Mouse (Mus musculus) cortical plate, adult 2 months (tissue): Measurements from ENCODE around the gene F10. TPM values are rescaled to one million over a fixed set of nuclear protein-coding genes. Genes with fewer than 3 reads are reported as not detected.

ENCODE experiments used
- H3K27ac ChIP-seq: fragments of 200-500 bp; 2 replicates; pipeline ENCODE4 v1.5.1; 2012; ENCODE audit warnings: low read length, control low read depth, inconsistent platforms; ENCODE audit not compliant: insufficient read depth
- H3K4me1 ChIP-seq: fragments of 200-500 bp; 2 replicates; pipeline ENCODE4 v1.6.1; 2011; ENCODE audit warnings: low read length; ENCODE audit not compliant: control insufficient read depth, insufficient read depth
- H3K4me3 ChIP-seq: fragments of 200-500 bp; 2 replicates; pipeline ENCODE4 v1.5.1; 2011; ENCODE audit warnings: mild to moderate bottlenecking, low read length, control low read depth; ENCODE audit not compliant: insufficient read depth
- CTCF ChIP-seq: fragments of 200-500 bp; IDR thresholded peaks from 2 replicates; pipeline ENCODE4 v1.5.1; 2011; ENCODE audit warnings: mild to moderate bottlenecking, control low read depth, low read length; ENCODE audit not compliant: insufficient read depth; ENCODE audit errors: extremely low read depth
- POLR2A ChIP-seq: fragments of 200-500 bp; IDR thresholded peaks from 2 replicates; pipeline ENCODE4 v1.6.1; 2011; ENCODE audit warnings: mild to moderate bottlenecking, low read length, control low read depth; ENCODE audit not compliant: insufficient read depth; ENCODE audit errors: extremely low read depth
- polyA plus RNA-seq: library from polyadenylated mRNA; depleted of rRNA; stranded (reverse); fragments of >200 nt; gene quantifications from 2 replicates; pipeline ENCODE4 v1.2.3, GENCODE M21; 2012; rRNA removed

Gene F10
- 0.06 TPM in 1 of 2 replicates, not detected in the other for polyA plus RNA-seq

- Histone ChIP-seq H3K4me1 (peaks cover 4% of the 10 kb centered on the region), H3K4me3 (no peak within 1 kb of the TSS), H3K27ac (no peak within 1 kb of the TSS)
Measured at GRCm38 (mm10) chr8:13037015-13037414, at the start of gene F10. Gene F10, plus strand, starts transcription at chr8:13037308.

GRCm38 (mm10) chr8:12987571-12987970 lies 49.5 kb upstream of the F10 start:
- H3K4me1 ChIP-seq = peaks cover 20% of the 10 kb centered on the region
- no peak for TF ChIP-seq CTCF
- TF ChIP-seq POLR2A = no peak; the same call in 1 of the 2 replicates
- H3K27ac ChIP-seq = peak overlapping the region; percentile 94
- H3K4me3 ChIP-seq = peak overlapping the region; percentile 49

More at GRCm38 (mm10) chr8:13037015-13037414, at the start of gene F10:
- no peak for TF ChIP-seq POLR2A
- TF ChIP-seq CTCF = no peak

GRCm38 (mm10) chr8:12988722-12989430 lies 48.2 kb upstream of the F10 start:
- TF ChIP-seq CTCF = no peak
- TF ChIP-seq POLR2A = no peak
- Histone ChIP-seq H3K4me1 (peaks cover 14% of the 10 kb centered on the region), H3K27ac (peak overlapping the region; percentile 25; the same call in 1 of the 2 replicates), H3K4me3 (no peak overlapping the region; the same call in 1 of the 2 replicates)

GRCm38 (mm10) chr8:12991411-12991810 lies 45.7 kb upstream of the F10 start:
- Histone ChIP-seq H3K27ac (no peak overlapping the region), H3K4me1 (peaks cover 14% of the 10 kb centered on the region), H3K4me3 (no peak overlapping the region)
- TF ChIP-seq POLR2A (no peak), CTCF (no peak)

- Histone ChIP-seq H3K4me1 (peaks cover 12% of the 10 kb centered on the region), H3K4me3 (no peak overlapping the region), H3K27ac (no peak overlapping the region)
- TF ChIP-seq POLR2A (no peak), CTCF (no peak)
Measured at GRCm38 (mm10) chr8:12994468-12994867, 42.6 kb upstream of the F10 start.

GRCm38 (mm10) chr8:12995481-12995880 lies 41.6 kb upstream of the F10 start:
- Histone ChIP-seq H3K4me3 (no peak overlapping the region), H3K27ac (no peak overlapping the region), H3K4me1 (peaks cover 9% of the 10 kb centered on the region)
- TF ChIP-seq POLR2A = no peak
- TF ChIP-seq CTCF = no peak

GRCm38 (mm10) chr8:12996831-12997275 lies 40.3 kb upstream of the F10 start:
- peaks cover 2% of the 10 kb centered on the region for H3K4me1 ChIP-seq
- H3K4me3 ChIP-seq = no peak overlapping the region
- H3K27ac ChIP-seq = no peak overlapping the region
- no peak for TF ChIP-seq CTCF
- no peak for TF ChIP-seq POLR2A

- no peak overlapping the region for H3K27ac ChIP-seq
- no peak overlapping the region for H3K4me3 ChIP-seq
- TF ChIP-seq POLR2A = no peak
- no peak for TF ChIP-seq CTCF
- H3K4me1 ChIP-seq = peaks cover 2% of the 10 kb centered on the region; the same call in 1 of the 2 replicates
Measured at GRCm38 (mm10) chr8:12998331-12998730, 38.8 kb upstream of the F10 start.

- H3K4me3 ChIP-seq = no peak overlapping the region
- H3K4me1 ChIP-seq = peaks cover 2% of the 10 kb centered on the region; the same call in 1 of the 2 replicates
- H3K27ac ChIP-seq = no peak overlapping the region
- TF ChIP-seq POLR2A (no peak), CTCF (no peak)
Measured at GRCm38 (mm10) chr8:12999793-13000192, 37.3 kb upstream of the F10 start.

GRCm38 (mm10) chr8:13007458-13007857 lies 29.6 kb upstream of the F10 start:
- H3K27ac ChIP-seq = no peak overlapping the region
- H3K4me1 ChIP-seq = no peaks in the 10 kb centered on the region
- TF ChIP-seq CTCF (no peak), POLR2A (no peak)
- H3K4me3 ChIP-seq = no peak overlapping the region

- Histone ChIP-seq H3K27ac (no peak overlapping the region), H3K4me1 (no peaks in the 10 kb centered on the region), H3K4me3 (no peak overlapping the region)
- TF ChIP-seq POLR2A (no peak), CTCF (0 out of 2 replicates have a peak, but pooled peaks have one; percentile 2)
Measured at GRCm38 (mm10) chr8:13010313-13010712, 26.8 kb upstream of the F10 start.
